In genomic region chr14:67623841-67624480, GRCm38 (mm10) we compare ENCODE assay signal across 20 mouse cellular contexts.
"Had no signal": no experiment of that assay in that cellular context is flagged by ENCODE, and none has a peak within 500 bp of the region (broad histone marks: within the 10 kb centered on the region; RNA-seq: fewer than 3 reads in every experiment).

No protein-coding gene starts in this region.

- ATAC-seq: liver, postnatal 0 days; lung, postnatal 0 days; midbrain, embryonic 16.5 days had no signal

- H3K9ac ChIP-seq: liver, postnatal 0 days; lung, embryonic 15.5 days; midbrain, embryonic 12.5 days; neural tube, embryonic 13.5 days; neural tube, embryonic 15.5 days; stomach, embryonic 15.5 days had no signal

- H3K9me3 ChIP-seq: lung, embryonic 15.5 days; midbrain, embryonic 12.5 days; neural tube, embryonic 13.5 days; neural tube, embryonic 15.5 days; stomach, embryonic 15.5 days had no signal

- H3K4me3 ChIP-seq: lung, embryonic 15.5 days; megakaryocyte, embryonic 14.5 days; midbrain, embryonic 12.5 days; myocyte; neural tube, embryonic 13.5 days; neural tube, embryonic 15.5 days; stomach, embryonic 15.5 days had no signal

- H3K36me3 ChIP-seq: lung, embryonic 15.5 days; midbrain, embryonic 12.5 days; neural tube, embryonic 13.5 days; neural tube, embryonic 15.5 days; stomach, embryonic 15.5 days had no signal

- DNase-seq: liver, postnatal 0 days; lung, adult 2 months; lung, postnatal 14 days; lung, postnatal 36 days; midbrain, embryonic 14.5 days; right cerebral cortex, postnatal 14 days; thymus, adult 2 months; thymus, postnatal 25 days; thymus, postnatal 4 days had no signal

- H3K4me2 ChIP-seq: lung, embryonic 15.5 days; midbrain, embryonic 12.5 days; neural tube, embryonic 13.5 days; neural tube, embryonic 15.5 days; stomach, embryonic 15.5 days had no signal

- H3K27ac ChIP-seq: lung, embryonic 15.5 days; macrophage; midbrain, embryonic 12.5 days; neural tube, embryonic 13.5 days; neural tube, embryonic 15.5 days; stomach, embryonic 15.5 days; stomach, postnatal 0 days had no signal

- H3K27me3 ChIP-seq: lung, embryonic 15.5 days; midbrain, embryonic 12.5 days; neural tube, embryonic 13.5 days; neural tube, embryonic 15.5 days; stomach, embryonic 15.5 days had no signal

- H3K4me1 ChIP-seq: lung, embryonic 15.5 days; megakaryocyte, embryonic 14.5 days; midbrain, embryonic 12.5 days; neural tube, embryonic 13.5 days; neural tube, embryonic 15.5 days; stomach, embryonic 15.5 days had no signal
